Mouse (Mus musculus): ENCODE measurements at regions not wholly inside any gene's neighbourhood (a gene's known extent, or its start where the extent isn't known, plus 50 kb on each side); places are given as distances from the start of the nearest gene placed in this dataset.

DNA sequence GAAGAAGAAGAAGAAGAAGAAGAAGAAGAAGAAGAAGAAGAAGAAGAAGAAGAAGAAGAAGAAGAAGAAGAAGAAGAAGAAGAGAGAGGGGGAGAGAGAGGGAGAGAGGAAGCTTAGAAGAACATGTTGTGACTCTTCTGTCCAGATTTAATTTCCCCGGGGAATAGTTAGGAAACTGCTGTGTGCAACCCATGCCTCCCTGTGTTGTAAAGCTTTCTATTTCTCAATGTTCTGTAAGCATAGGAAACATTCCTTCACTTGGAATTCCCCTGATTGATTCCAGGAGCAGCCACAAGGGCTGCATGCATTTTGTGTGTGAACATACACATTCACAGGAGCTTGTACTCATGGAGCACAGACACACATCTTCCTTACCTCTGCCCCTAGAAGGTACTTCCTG, 81.7 kb downstream of the Mrpl39 start:
- Histone ChIP-seq H3K4me1 (ENCODE audit: control insufficient read depth, insufficient read depth, insufficient read length) (no peaks in the 10 kb centered on the region), H3K27me3 (ENCODE audit: control insufficient read depth, insufficient read depth, low read length) (no peaks in the 10 kb centered on the region), H3K27ac (ENCODE audit: insufficient read depth, low read length) (no peak overlapping the region), H3K36me3 (ENCODE audit: control insufficient read depth, insufficient read depth, low read length) (no peaks in the 10 kb centered on the region), H3K4me3 (ENCODE audit: extremely low read depth, insufficient read depth, insufficient read length) (no peak overlapping the region)
- 92% methylated on average over 1 of the region's 1 CpGs for WGBS
- DNase-seq (ENCODE audit: low read depth in 1 of 2, low spot score in 2 of 2), result no peak
- TF ChIP-seq POLR2A (IDR thresholded peaks at IDR 0.05; ENCODE audit: low read depth, low read length), result no peak
- no peak for TF ChIP-seq CTCF (IDR thresholded peaks at IDR 0.05; ENCODE audit: extremely low read depth, insufficient read depth, insufficient read length, insufficient replicate concordance)

GRCm38 (mm10) chr16:84661879-84662278, 73.7 kb downstream of the Mrpl39 start:
- Histone ChIP-seq H3K36me3 (ENCODE audit: control insufficient read depth, insufficient read depth, low read length) (no peaks in the 10 kb centered on the region), H3K27ac (ENCODE audit: insufficient read depth, low read length) (no peak overlapping the region), H3K27me3 (ENCODE audit: control insufficient read depth, insufficient read depth, low read length) (no peaks in the 10 kb centered on the region), H3K4me3 (ENCODE audit: extremely low read depth, insufficient read depth, insufficient read length) (no peak overlapping the region), H3K4me1 (ENCODE audit: control insufficient read depth, insufficient read depth, insufficient read length) (no peaks in the 10 kb centered on the region)
- WGBS, result 91% methylated on average over 3 of the region's 3 CpGs
- no peak for DNase-seq (ENCODE audit: low read depth in 1 of 2, low spot score in 2 of 2)
- TF ChIP-seq POLR2A (IDR thresholded peaks at IDR 0.05; ENCODE audit: low read depth, low read length) (no peak), CTCF (IDR thresholded peaks at IDR 0.05; ENCODE audit: extremely low read depth, insufficient read depth, insufficient read length, insufficient replicate concordance) (no peak)

GRCm38 (mm10) chr16:84663581-84663980, 72.0 kb downstream of the Mrpl39 start:
- 82% methylated on average over 4 of the region's 4 CpGs for WGBS

More at GRCm38 (mm10) chr16:84663581-84663980, 72.0 kb downstream of the Mrpl39 start:
- no peaks in the 10 kb centered on the region for H3K4me1 ChIP-seq (ENCODE audit: control insufficient read depth, insufficient read depth, insufficient read length)
- H3K4me3 ChIP-seq (ENCODE audit: extremely low read depth, insufficient read depth, insufficient read length), result no peak overlapping the region
- H3K36me3 ChIP-seq (ENCODE audit: control insufficient read depth, insufficient read depth, low read length), result no peaks in the 10 kb centered on the region
- DNase-seq (ENCODE audit: low read depth in 1 of 2, low spot score in 2 of 2), result no peak
- no peaks in the 10 kb centered on the region for H3K27me3 ChIP-seq (ENCODE audit: control insufficient read depth, insufficient read depth, low read length)
- TF ChIP-seq POLR2A (IDR thresholded peaks at IDR 0.05; ENCODE audit: low read depth, low read length) (no peak), CTCF (IDR thresholded peaks at IDR 0.05; ENCODE audit: extremely low read depth, insufficient read depth, insufficient read length, insufficient replicate concordance) (no peak)
- no peak overlapping the region for H3K27ac ChIP-seq (ENCODE audit: insufficient read depth, low read length)
